Mouse (Mus musculus): ENCODE measurements around the gene Csrp1. TPM values are rescaled to one million over a fixed set of nuclear protein-coding genes. Genes with fewer than 3 reads are reported as not detected.

The Csrp1 gene
- total RNA-seq, 2 experiments from 2014 or later = 98.5 to 108 TPM

- DNase-seq (ENCODE audit: low spot score in 2 of 2) = no peak
Observed at GRCm38 (mm10) chr1:135767324-135767890, 47.5 kb downstream of the Csrp1 start.

GRCm38 (mm10) chr1:135768400-135768799, 48.5 kb downstream of the Csrp1 start:
- DNase-seq (ENCODE audit: low spot score in 2 of 2) = no peak

- DNase-seq (ENCODE audit: low spot score in 2 of 2) = no peak
Observed at GRCm38 (mm10) chr1:135770237-135770636, 50.4 kb downstream of the Csrp1 start.

GRCm38 (mm10) chr1:135770896-135771572, 51.2 kb downstream of the Csrp1 start:
- DNase-seq (ENCODE audit: low spot score in 2 of 2) = peak in 1 of 2 experiments; percentile 24

- no peak for DNase-seq (ENCODE audit: low spot score in 2 of 2)
Observed at GRCm38 (mm10) chr1:135771573-135771970, 51.7 kb downstream of the Csrp1 start.

GRCm38 (mm10) chr1:135776596-135776995, 56.7 kb downstream of the Csrp1 start:
- DNase-seq (ENCODE audit: low spot score in 2 of 2) = no peak

- no peak for DNase-seq (ENCODE audit: low spot score in 2 of 2)
Observed at GRCm38 (mm10) chr1:135777046-135777445, 57.2 kb downstream of the Csrp1 start.

GRCm38 (mm10) chr1:135778780-135779535, 59.1 kb downstream of the Csrp1 start, which contains the start of gene Tnni1:
Gene Tnni1, plus strand, starts transcription at chr1:135779434.
- DNase-seq (ENCODE audit: low spot score in 2 of 2) = no peak

- no peak for DNase-seq (ENCODE audit: low spot score in 2 of 2)
Observed at GRCm38 (mm10) chr1:135780649-135781048, 60.8 kb downstream of the Csrp1 start.

- DNase-seq (ENCODE audit: low spot score in 2 of 2) = peak; percentile 40 to 44
Observed at GRCm38 (mm10) chr1:135781220-135781619, 61.4 kb downstream of the Csrp1 start.

- no peak for DNase-seq (ENCODE audit: low spot score in 2 of 2)
Observed at GRCm38 (mm10) chr1:135782816-135783215, 63.0 kb downstream of the Csrp1 start.

GRCm38 (mm10) chr1:135787799-135788198, 67.9 kb downstream of the Csrp1 start:
- DNase-seq (ENCODE audit: low spot score in 2 of 2) = peak in 1 of 2 experiments; percentile 60

- DNase-seq (ENCODE audit: low spot score in 2 of 2) = no peak
Observed at GRCm38 (mm10) chr1:135788708-135789107, 68.8 kb downstream of the Csrp1 start.

GRCm38 (mm10) chr1:135789815-135790214, 70.0 kb downstream of the Csrp1 start:
- DNase-seq (ENCODE audit: low spot score in 2 of 2) = peak; percentile 37 to 64

- no peak for DNase-seq (ENCODE audit: low spot score in 2 of 2)
Observed at GRCm38 (mm10) chr1:135792143-135792939, 72.5 kb downstream of the Csrp1 start.

GRCm38 (mm10) chr1:135793370-135794215, 73.7 kb downstream of the Csrp1 start:
- no peak for DNase-seq (ENCODE audit: low spot score in 2 of 2)

GRCm38 (mm10) chr1:135794216-135795134, 74.6 kb downstream of the Csrp1 start:
- DNase-seq (ENCODE audit: low spot score in 2 of 2) = no peak

GRCm38 (mm10) chr1:135798492-135798891, 78.6 kb downstream of the Csrp1 start:
- no peak for DNase-seq (ENCODE audit: low spot score in 2 of 2)

- no peak for DNase-seq (ENCODE audit: low spot score in 2 of 2)
Observed at GRCm38 (mm10) chr1:135799109-135799627, 79.3 kb downstream of the Csrp1 start.
